Mouse (Mus musculus): ENCODE results near the gene Kyat1.
A peak's percentile ranks its signal among the peaks of the same experiment; 100 is the strongest.
"Not testable (repeated sequence)": the region's sequence is repeated elsewhere in the genome, so short reads cannot be mapped to it uniquely, and the experiment has no call there.

Kyat1 gene

GRCm38 (mm10) chr2:30214745-30215144 is 9.1 kb upstream of the Kyat1 start:
- DNase-seq (ENCODE audit: low spot score in 2 of 2): no peak

- no peak for DNase-seq (ENCODE audit: low spot score in 2 of 2)
Measured at GRCm38 (mm10) chr2:30212951-30213350, 7.3 kb upstream of the Kyat1 start.

DNA sequence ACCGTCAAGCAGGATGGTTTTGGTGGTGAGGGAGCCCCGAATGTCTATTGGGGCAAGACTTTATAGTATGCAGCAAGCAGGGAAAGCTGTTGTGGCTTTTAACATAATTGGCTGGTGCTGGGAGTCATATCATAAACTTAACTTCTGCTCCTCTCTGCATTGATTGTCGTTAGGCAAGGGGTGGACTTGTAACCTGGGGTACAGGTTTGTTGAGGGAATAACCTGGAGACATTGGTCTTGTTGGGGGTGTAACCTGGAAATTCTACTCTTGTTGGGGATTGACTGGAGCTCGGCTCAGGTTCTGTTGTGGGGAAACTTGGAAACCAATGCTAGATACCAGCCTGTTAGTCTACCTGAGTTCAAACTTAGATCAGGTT is 6.5 kb upstream of the Kyat1 start:
- DNase-seq (ENCODE audit: low spot score in 2 of 2): no peak

GRCm38 (mm10) chr2:30211408-30212168 is 5.9 kb upstream of the Kyat1 start:
- DNase-seq (ENCODE audit: low spot score in 2 of 2): no peak

DNA sequence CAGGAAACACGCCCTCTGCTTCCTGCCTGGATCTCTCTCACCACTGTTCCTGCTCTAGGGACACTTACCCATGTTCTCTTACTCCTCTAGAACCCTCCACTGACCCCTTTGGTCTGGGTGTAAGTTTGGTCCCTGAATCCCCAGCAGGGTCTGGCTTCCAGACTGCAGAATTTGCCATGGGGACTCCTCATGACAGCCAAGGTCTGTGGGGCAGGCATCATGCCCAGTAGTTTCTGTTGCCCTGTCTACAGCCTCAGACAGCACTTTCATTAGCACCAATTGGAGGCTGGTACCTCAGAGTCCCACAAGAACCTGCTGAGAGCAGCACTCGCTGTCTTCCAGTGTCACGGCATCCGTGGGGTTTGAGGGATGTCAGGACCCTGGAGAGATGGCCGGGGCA is 2.2 kb upstream of the Kyat1 start:
- DNase-seq (ENCODE audit: low spot score in 2 of 2): no peak

DNA sequence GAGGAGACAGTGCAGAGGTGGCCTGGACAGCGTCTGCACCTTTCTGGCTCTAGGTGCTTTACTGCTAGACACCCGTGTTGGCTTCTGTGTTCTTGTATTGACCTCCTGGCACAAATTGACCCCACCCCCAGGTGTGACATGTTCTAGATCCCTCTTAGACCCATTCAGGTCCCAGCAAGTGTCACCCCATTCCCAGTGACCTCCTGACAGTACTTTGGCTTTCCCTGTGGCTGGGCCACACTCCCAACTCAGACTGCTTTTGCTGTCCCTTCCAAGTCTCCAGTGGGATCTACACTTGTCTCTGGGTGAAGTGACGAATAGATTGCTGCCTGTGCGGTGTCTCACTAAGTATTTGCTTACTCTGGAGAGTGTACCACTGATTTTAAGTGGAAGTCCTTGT is 1.8 kb upstream of the Kyat1 start:
- no peak for DNase-seq (ENCODE audit: low spot score in 2 of 2)

GRCm38 (mm10) chr2:30205255-30205628 is 405 bp downstream of the Kyat1 start:
- no peak for DNase-seq (ENCODE audit: low spot score in 2 of 2)

DNA sequence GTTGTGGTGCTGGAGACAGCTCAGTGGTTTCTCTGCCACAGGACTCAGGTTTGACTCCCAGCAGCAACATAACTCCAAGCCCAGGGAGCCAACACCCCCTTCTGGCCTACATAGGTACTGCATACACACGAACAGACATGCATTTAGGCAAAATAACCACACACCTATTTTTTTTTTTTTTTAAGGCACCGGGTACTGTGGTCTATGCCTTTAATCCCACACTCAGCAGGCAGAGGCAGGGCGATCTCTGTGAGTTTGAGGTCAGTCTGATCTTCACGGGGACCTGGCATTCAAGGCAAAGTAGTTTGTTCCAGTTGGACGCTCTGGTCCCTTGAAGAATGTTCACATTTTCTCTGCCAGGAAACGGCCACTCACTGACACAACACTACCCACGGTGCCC is 2.2 kb downstream of the Kyat1 start:
- no peak for DNase-seq (ENCODE audit: low spot score in 2 of 2)

DNA sequence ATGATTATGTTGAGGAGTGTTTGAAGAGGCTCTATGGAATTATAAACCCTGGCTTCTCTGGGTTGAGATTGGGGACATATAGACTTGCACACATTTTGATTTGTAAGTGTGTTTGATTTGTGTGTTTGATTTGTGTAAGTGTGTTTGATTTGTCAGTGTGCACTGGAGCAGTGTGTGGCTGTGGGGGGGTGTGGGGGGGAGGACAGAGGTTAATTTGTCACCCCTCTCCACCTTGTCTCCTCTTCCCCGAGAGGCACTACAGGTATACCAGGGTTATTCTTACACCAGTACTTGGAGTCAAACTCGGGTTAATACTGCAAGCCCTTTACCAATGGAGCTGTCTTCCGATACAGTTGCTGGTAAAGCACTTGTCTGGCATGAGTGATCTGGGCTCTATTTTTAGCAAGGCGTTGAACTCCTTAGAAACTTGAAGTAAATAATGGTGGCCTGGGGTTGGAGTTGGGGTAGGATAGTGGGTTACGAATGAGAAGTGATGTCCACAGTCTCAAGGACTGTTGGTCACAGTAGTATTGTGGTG is 5.2 kb downstream of the Kyat1 start:
- no peak for DNase-seq (ENCODE audit: low spot score in 2 of 2)

- no peak for DNase-seq (ENCODE audit: low spot score in 2 of 2)
Measured at GRCm38 (mm10) chr2:30199984-30200383, 5.7 kb downstream of the Kyat1 start.

GRCm38 (mm10) chr2:30198021-30198420 is 7.6 kb downstream of the Kyat1 start:
- no peak for DNase-seq (ENCODE audit: low spot score in 2 of 2)

DNA sequence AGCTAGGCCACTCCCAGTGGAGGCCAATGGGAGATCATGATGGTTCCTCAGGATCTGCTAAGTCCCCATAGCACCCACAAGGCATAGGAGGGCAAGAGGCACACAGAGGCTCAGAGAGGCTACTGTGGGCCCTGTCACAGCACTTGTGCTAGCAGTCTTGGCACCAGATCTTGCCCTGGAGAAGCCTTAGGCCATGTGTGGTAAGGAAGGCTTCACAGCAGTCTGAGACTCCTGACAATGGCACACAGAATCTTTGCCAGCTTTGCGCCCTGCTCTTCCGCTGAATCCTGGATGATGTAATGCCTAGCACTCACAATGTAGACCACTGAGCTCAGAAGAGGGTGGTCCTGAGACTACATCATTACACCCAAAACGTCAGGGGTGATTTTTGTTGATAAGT is 11.0 kb downstream of the Kyat1 start:
- no peak for DNase-seq (ENCODE audit: low spot score in 2 of 2)

GRCm38 (mm10) chr2:30191790-30192580 is 13.7 kb downstream of the Kyat1 start:
- DNase-seq (ENCODE audit: low spot score in 2 of 2): no peak

DNA sequence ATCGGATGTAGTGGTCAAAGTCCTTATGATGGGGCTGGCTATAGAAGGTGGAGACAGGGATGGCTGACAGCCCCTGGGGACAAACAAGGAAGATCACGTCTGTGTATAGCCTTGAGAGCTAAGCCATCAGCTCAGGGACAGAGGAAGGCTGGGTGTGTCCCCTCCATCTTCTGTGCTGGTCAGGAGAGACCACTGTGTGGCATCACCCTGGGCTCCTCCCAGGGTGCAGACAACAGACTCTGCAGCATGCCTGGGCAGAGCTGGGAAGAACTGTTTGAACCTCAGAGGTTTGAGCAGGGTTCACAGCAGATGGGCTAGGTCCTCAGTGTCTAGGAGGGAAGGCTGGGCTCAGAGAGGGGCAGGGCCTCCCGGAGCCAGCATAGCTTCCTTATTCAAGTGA is 20.0 kb downstream of the Kyat1 start:
- no peak for DNase-seq (ENCODE audit: low spot score in 2 of 2)

DNA sequence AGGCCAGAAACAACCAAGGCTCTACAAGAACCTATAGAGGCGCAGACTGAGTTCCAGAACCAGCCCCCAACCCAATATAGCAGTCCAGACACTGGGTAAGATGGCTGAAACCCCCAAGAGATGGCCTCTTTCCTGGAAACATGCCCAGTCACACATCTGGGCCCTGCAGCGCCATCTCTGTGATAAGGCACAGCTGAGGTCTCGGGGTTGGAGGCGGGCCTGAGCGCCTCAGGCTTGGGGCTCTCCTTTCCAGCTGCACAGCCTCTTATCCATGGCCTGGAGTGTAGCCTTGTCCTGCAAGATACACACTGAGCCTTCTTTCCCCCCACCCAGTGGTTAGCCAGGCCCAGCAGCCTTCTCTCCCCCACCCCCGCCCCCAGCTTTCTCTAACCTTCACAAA is 20.4 kb downstream of the Kyat1 start:
- DNase-seq (ENCODE audit: low spot score in 2 of 2): no peak

DNA sequence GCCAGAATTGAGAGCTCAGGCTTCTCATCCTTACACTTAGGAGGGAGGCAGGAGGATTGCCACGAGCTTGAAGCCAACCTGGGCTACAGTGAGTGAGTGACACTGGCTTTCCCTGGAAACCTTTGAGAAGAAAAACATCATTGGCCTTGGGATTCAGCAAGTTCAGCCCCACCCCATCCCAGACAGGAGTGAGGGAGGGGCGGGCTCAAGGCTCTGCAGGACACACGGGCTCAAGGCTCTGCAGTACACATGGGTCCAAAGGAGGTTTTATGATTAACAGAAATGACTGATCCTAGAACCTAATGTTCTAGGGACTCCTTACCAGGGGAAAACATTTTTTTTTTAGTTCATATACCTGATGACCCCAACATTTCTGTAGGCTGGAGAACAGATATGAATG is 21.9 kb downstream of the Kyat1 start:
- no peak for DNase-seq (ENCODE audit: low spot score in 2 of 2)

- DNase-seq (ENCODE audit: low spot score in 2 of 2): no peak
Measured at GRCm38 (mm10) chr2:30182424-30182823, 23.2 kb downstream of the Kyat1 start.

- DNase-seq (ENCODE audit: low spot score in 2 of 2): not testable (repeated sequence)
Measured at GRCm38 (mm10) chr2:30178711-30179110, 26.9 kb downstream of the Kyat1 start.

- peak; percentile 92 to 96 for DNase-seq (ENCODE audit: low spot score in 2 of 2)
Measured at GRCm38 (mm10) chr2:30177700-30178675, 27.7 kb downstream of the Kyat1 start, which contains the start of gene Spout1. Gene Spout1 (minus strand): TSS chr2:30178459.

GRCm38 (mm10) chr2:30176561-30176960 is 29.1 kb downstream of the Kyat1 start:
- DNase-seq (ENCODE audit: low spot score in 2 of 2): no peak

- no peak for DNase-seq (ENCODE audit: low spot score in 2 of 2)
Measured at GRCm38 (mm10) chr2:30175897-30176296, 29.8 kb downstream of the Kyat1 start.

Measured in frontal cortex, postnatal 36 days (tissue).